Mouse (Mus musculus): Measurements from ENCODE around the gene Cnpy2.
"Not testable (repeated sequence)": the region's sequence is repeated elsewhere in the genome, so short reads cannot be mapped to it uniquely, and the experiment has no call there.

The Cnpy2 gene

GRCm38 (mm10) chr10:128322141-128323108 lies at the start of gene Cnpy2:
Cnpy2 (plus strand) TSS chr10:128322459.
- DNase-seq = peak; percentile 58 to 72

GRCm38 (mm10) chr10:128272819-128273439 lies 49.3 kb upstream of the Cnpy2 start:
- DNase-seq = not testable (repeated sequence)

GRCm38 (mm10) chr10:128275374-128275773 lies 46.9 kb upstream of the Cnpy2 start:
- DNase-seq = not testable (repeated sequence)

- no peak for DNase-seq
Measured at GRCm38 (mm10) chr10:128278158-128278557, 44.1 kb upstream of the Cnpy2 start.

GRCm38 (mm10) chr10:128280943-128281342 lies 41.3 kb upstream of the Cnpy2 start:
- no peak for DNase-seq

- no peak for DNase-seq
Measured at GRCm38 (mm10) chr10:128281682-128282081, 40.6 kb upstream of the Cnpy2 start.

- no peak for DNase-seq
Measured at GRCm38 (mm10) chr10:128282886-128283450, 39.3 kb upstream of the Cnpy2 start.

- DNase-seq = peak in 1 of 2 experiments; percentile 68
Measured at GRCm38 (mm10) chr10:128283604-128284579, 38.4 kb upstream of the Cnpy2 start.

- not testable (repeated sequence) for DNase-seq
Measured at GRCm38 (mm10) chr10:128290594-128290993, 31.7 kb upstream of the Cnpy2 start.

- DNase-seq = no peak
Measured at GRCm38 (mm10) chr10:128296370-128297090, 25.7 kb upstream of the Cnpy2 start.

GRCm38 (mm10) chr10:128297221-128297620 lies 25.0 kb upstream of the Cnpy2 start:
- DNase-seq = no peak

GRCm38 (mm10) chr10:128297622-128298021 lies 24.6 kb upstream of the Cnpy2 start:
- DNase-seq = no peak

- no peak for DNase-seq
Measured at GRCm38 (mm10) chr10:128298243-128298642, 24.0 kb upstream of the Cnpy2 start.

- no peak for DNase-seq
Measured at GRCm38 (mm10) chr10:128298702-128299171, 23.5 kb upstream of the Cnpy2 start, which contains the start of gene Il23a. Il23a (minus strand) TSS chr10:128298752.

- DNase-seq = no peak
Measured at GRCm38 (mm10) chr10:128302357-128302756, 19.9 kb upstream of the Cnpy2 start.

GRCm38 (mm10) chr10:128302785-128303125 lies 19.5 kb upstream of the Cnpy2 start:
- no peak for DNase-seq

GRCm38 (mm10) chr10:128303126-128304021 lies 18.9 kb upstream of the Cnpy2 start, which contains the start of gene Pan2:
Pan2 (plus strand) TSS chr10:128303335.
- DNase-seq = peak; percentile 98 to 99

- DNase-seq = no peak
Measured at GRCm38 (mm10) chr10:128309654-128310053, 12.6 kb upstream of the Cnpy2 start.

GRCm38 (mm10) chr10:128310177-128310576 lies 12.1 kb upstream of the Cnpy2 start:
- DNase-seq = no peak

- DNase-seq = no peak
Measured at GRCm38 (mm10) chr10:128310902-128311301, 11.4 kb upstream of the Cnpy2 start.
